Mouse (Mus musculus) heart, embryonic 12.5 days (tissue): ENCODE data around the gene Ak5. TPM values are rescaled to one million over a fixed set of nuclear protein-coding genes. Genes with fewer than 3 reads are reported as not detected.
"Not testable (repeated sequence)": the region's sequence is repeated elsewhere in the genome, so short reads cannot be mapped to it uniquely, and the experiment has no call there.

Source experiments
- ATAC-seq: fragments of 200-750 bp; cut with Nextera tagmentation; 2 replicates; pipeline ENCODE4 v1.8.0; 2017; ENCODE audit warnings: moderate TSS enrichment, moderate library complexity; ENCODE audit not compliant: insufficient number of reproducible peaks, low FRiP score
- H3K27ac ChIP-seq: fragments of 300-500 bp; sonication (generic); 2 replicates; pipeline ENCODE4 v1.5.1; 2016; ENCODE audit warnings: mild to moderate bottlenecking, moderate library complexity; ENCODE audit not compliant: poor library complexity, severe bottlenecking
- H3K27me3 ChIP-seq: fragments of 300-500 bp; sonication (generic); replicated peaks from 2 replicates; pipeline ENCODE4 v1.6.1; 2016; ENCODE audit warnings: mild to moderate bottlenecking, moderate library complexity
- H3K36me3 ChIP-seq: fragments of 300-500 bp; sonication (generic); 2 replicates; pipeline ENCODE4 v1.6.1; 2016; ENCODE audit warnings: mild to moderate bottlenecking, moderate library complexity
- H3K4me1 ChIP-seq: fragments of 300-500 bp; sonication (generic); replicated peaks from 2 replicates; pipeline ENCODE4 v1.6.1; 2016; ENCODE audit warnings: mild to moderate bottlenecking
- H3K4me2 ChIP-seq: fragments of 300-500 bp; sonication (generic); 2 replicates; pipeline ENCODE4 v1.6.1; 2016; ENCODE audit warnings: mild to moderate bottlenecking, moderate library complexity
- H3K4me3 ChIP-seq: fragments of 300-500 bp; sonication (generic); 2 replicates; pipeline ENCODE4 v1.5.1; 2016; ENCODE audit warnings: mild to moderate bottlenecking
- H3K9ac ChIP-seq: fragments of 300-500 bp; sonication (generic); 2 replicates; pipeline ENCODE4 v1.6.1; 2016; ENCODE audit warnings: mild to moderate bottlenecking, moderate library complexity
- H3K9me3 ChIP-seq: fragments of 300-500 bp; sonication (generic); replicated peaks from 2 replicates; pipeline ENCODE4 v1.6.1; 2016; ENCODE audit warnings: mild to moderate bottlenecking, moderate library complexity
- WGBS: fragments of 180-500 bp; shearing (Covaris S2); methylation state at CpG from one replicate; pipeline ENCODE4 v1.1.7; 2016; 5-methylcytosine and 5-hydroxymethylcytosine counted together
- polyA plus RNA-seq: library from polyadenylated mRNA; unstranded; fragments of >200 nt; fragmentation: Nextera tagmentation; extraction: Ambion mirVana; gene quantifications from 2 replicates; pipeline ENCODE4 v1.2.1, GENCODE M21; 2016

Gene Ak5
- polyA plus RNA-seq, 1 experiment from 2014 or later, result 1.6 TPM

- no peak for ATAC-seq
- H3K9ac ChIP-seq, result no peak overlapping the region
- 84% methylated on average over 10 of the region's 10 CpGs for WGBS
Measured at GRCm38 (mm10) chr3:152625061-152625820, 42.9 kb downstream of the Ak5 start.

GRCm38 (mm10) chr3:152620534-152620933 is 47.6 kb downstream of the Ak5 start:
- H3K4me1 ChIP-seq, result no peaks in the 10 kb centered on the region
- H3K27me3 ChIP-seq, result no peaks in the 10 kb centered on the region
- WGBS, result 65% methylated on average over 11 of the region's 11 CpGs
- H3K4me2 ChIP-seq, result no peak overlapping the region
- no peak for ATAC-seq
- no peaks in the 10 kb centered on the region for H3K9me3 ChIP-seq
- H3K9ac ChIP-seq, result no peak overlapping the region
- H3K36me3 ChIP-seq, result no peaks in the 10 kb centered on the region
- no peak overlapping the region for H3K4me3 ChIP-seq
- H3K27ac ChIP-seq, result no peak overlapping the region

More at GRCm38 (mm10) chr3:152625061-152625820, 42.9 kb downstream of the Ak5 start:
- Histone ChIP-seq H3K9me3 (no peaks in the 10 kb centered on the region), H3K27ac (no peak overlapping the region), H3K36me3 (no peaks in the 10 kb centered on the region), H3K27me3 (no peaks in the 10 kb centered on the region), H3K4me2 (no peak overlapping the region), H3K4me3 (no peak overlapping the region), H3K4me1 (no peaks in the 10 kb centered on the region)

DNA sequence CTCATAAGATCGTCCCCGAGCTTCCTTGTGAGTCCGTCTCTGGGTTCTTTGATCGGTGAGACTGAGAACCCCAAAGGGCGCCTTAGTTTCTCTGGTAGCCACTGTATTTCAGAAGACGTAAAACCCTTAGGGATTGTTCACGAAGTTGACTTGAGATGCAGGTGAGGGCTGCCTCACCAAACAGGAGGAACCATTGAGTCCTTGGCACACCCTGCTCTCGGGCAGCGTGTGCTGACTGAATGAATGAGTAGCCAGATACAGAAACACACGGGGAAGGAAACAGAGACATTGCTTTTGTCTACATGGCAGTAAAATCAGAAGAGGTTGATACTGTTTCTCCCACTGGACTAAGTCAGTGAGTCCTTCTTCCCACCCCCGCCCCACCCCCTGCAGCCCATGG is 48.1 kb downstream of the Ak5 start:
- WGBS, result 83% methylated on average over 11 of the region's 11 CpGs
- no peaks in the 10 kb centered on the region for H3K4me1 ChIP-seq

DNA sequence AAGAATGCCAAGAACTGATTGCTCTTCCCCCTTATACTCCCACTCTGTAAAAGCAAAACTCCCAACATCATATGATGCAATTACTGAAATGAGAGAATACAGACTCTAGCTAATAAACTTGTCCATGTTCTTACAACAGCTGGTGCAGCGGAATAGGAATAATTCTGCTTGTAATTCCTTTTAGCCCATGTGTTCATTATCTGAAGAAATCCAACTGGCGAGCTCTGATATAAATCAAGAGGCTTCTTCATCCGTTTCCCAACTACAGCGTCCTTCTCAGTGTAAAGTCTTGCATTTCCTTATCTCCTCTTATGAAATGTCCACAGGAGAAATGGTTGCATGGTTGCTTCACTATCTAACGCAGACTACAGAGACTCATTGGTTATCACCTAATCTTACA is 59.1 kb downstream of the Ak5 start:
- Histone ChIP-seq H3K36me3 (no peaks in the 10 kb centered on the region), H3K27ac (no peak overlapping the region), H3K4me2 (no peak overlapping the region), H3K4me3 (no peak overlapping the region), H3K27me3 (no peaks in the 10 kb centered on the region), H3K4me1 (no peaks in the 10 kb centered on the region), H3K9ac (no peak overlapping the region), H3K9me3 (no peaks in the 10 kb centered on the region)
- 82% methylated on average over 5 of the region's 5 CpGs for WGBS
- no peak for ATAC-seq

More for the DNA sequence above, 48.1 kb downstream of the Ak5 start:
- Histone ChIP-seq H3K9me3 (no peaks in the 10 kb centered on the region), H3K27ac (no peak overlapping the region), H3K27me3 (no peaks in the 10 kb centered on the region), H3K4me3 (no peak overlapping the region), H3K4me2 (no peak overlapping the region), H3K36me3 (no peaks in the 10 kb centered on the region), H3K9ac (no peak overlapping the region)
- no peak for ATAC-seq

DNA sequence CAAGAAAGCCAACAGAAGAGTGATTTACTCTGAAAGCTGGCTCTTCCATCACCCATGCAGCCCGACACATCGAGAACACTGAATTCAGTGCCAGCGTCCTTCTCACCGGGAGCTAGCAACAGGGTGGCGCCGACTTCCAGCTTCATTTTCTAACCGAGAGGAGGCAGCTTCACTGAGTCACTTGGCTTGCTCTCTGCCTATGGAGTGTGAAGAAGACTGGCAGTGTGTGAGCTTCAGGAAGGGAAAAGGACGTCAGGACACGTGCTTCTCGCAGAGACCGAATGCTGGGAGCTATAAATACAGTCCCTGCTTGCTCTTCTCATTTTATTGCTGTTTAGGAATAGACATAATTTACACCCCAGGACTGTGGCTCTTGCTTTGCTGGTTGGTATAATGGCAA is 62.3 kb downstream of the Ak5 start:
- Histone ChIP-seq H3K4me2 (no peak overlapping the region), H3K4me3 (no peak overlapping the region), H3K36me3 (no peaks in the 10 kb centered on the region), H3K27ac (no peak overlapping the region), H3K9me3 (no peaks in the 10 kb centered on the region), H3K4me1 (no peaks in the 10 kb centered on the region), H3K27me3 (no peaks in the 10 kb centered on the region), H3K9ac (no peak overlapping the region)
- ATAC-seq, result no peak
- WGBS, result 68% methylated on average over 11 of the region's 11 CpGs

DNA sequence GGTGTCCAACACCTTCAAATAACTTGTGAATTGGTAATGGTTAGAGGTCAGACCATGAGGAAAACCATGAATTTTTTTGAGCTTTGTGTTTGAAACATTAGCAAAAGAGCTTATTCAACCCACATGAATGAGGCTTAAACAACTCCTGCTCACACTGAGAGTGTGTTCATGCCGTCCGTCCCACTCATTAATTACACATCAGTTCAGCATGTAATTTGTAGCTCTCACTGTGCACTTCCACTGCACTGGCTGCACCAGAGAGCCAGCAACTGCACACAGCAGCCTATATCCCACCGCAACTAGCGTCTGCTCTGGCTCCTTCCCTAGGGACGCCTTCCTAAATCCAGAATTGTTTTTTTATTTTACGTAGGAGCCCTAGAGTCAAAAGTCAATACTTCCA is 68.5 kb downstream of the Ak5 start:
- no peaks in the 10 kb centered on the region for H3K4me1 ChIP-seq
- no peaks in the 10 kb centered on the region for H3K27me3 ChIP-seq
- no peaks in the 10 kb centered on the region for H3K9me3 ChIP-seq
- no peak overlapping the region for H3K9ac ChIP-seq
- no peak overlapping the region for H3K4me3 ChIP-seq
- WGBS, result 84% methylated on average over 6 of the region's 6 CpGs
- ATAC-seq, result no peak
- H3K36me3 ChIP-seq, result no peaks in the 10 kb centered on the region
- no peak overlapping the region for H3K27ac ChIP-seq
- H3K4me2 ChIP-seq, result no peak overlapping the region

- no peak overlapping the region for H3K4me3 ChIP-seq
- H3K9ac ChIP-seq, result no peak overlapping the region
- no peaks in the 10 kb centered on the region for H3K27me3 ChIP-seq
- H3K4me2 ChIP-seq, result no peak overlapping the region
- no peaks in the 10 kb centered on the region for H3K36me3 ChIP-seq
- 86% methylated on average over 7 of the region's 7 CpGs for WGBS
- ATAC-seq, result no peak
- no peaks in the 10 kb centered on the region for H3K4me1 ChIP-seq
- H3K9me3 ChIP-seq, result no peaks in the 10 kb centered on the region
- no peak overlapping the region for H3K27ac ChIP-seq
Measured at GRCm38 (mm10) chr3:152596406-152597050, 71.6 kb downstream of the Ak5 start.

GRCm38 (mm10) chr3:152592767-152593425 is 75.3 kb downstream of the Ak5 start:
- no peaks in the 10 kb centered on the region for H3K9me3 ChIP-seq
- no peak overlapping the region for H3K4me2 ChIP-seq
- no peak overlapping the region for H3K27ac ChIP-seq
- no peaks in the 10 kb centered on the region for H3K27me3 ChIP-seq
- no peak overlapping the region for H3K4me3 ChIP-seq
- no peak for ATAC-seq
- WGBS, result 63% methylated on average over 8 of the region's 8 CpGs
- no peak overlapping the region for H3K9ac ChIP-seq
- H3K36me3 ChIP-seq, result no peaks in the 10 kb centered on the region
- 0 out of 2 replicates have a peak, but pooled peaks cover 5% of the 10 kb centered on the region for H3K4me1 ChIP-seq

- Histone ChIP-seq H3K4me3 (no peak overlapping the region), H3K9ac (no peak overlapping the region), H3K27me3 (no peaks in the 10 kb centered on the region), H3K9me3 (no peaks in the 10 kb centered on the region), H3K4me2 (no peak overlapping the region), H3K36me3 (no peaks in the 10 kb centered on the region), H3K4me1 (0 out of 2 replicates have a peak, but pooled peaks cover 5% of the 10 kb centered on the region), H3K27ac (no peak overlapping the region)
- WGBS, result 35% methylated on average over 7 of the region's 7 CpGs
- ATAC-seq, result no peak
Measured at GRCm38 (mm10) chr3:152590491-152590890, 77.7 kb downstream of the Ak5 start.

GRCm38 (mm10) chr3:152589101-152589500 is 79.1 kb downstream of the Ak5 start:
- not testable (repeated sequence) for H3K9ac ChIP-seq, H3K27me3 ChIP-seq, H3K27ac ChIP-seq, H3K4me2 ChIP-seq, H3K4me1 ChIP-seq, H3K9me3 ChIP-seq, H3K36me3 ChIP-seq, H3K4me3 ChIP-seq, ATAC-seq
- WGBS, result 85% methylated on average over 3 of the region's 3 CpGs

DNA sequence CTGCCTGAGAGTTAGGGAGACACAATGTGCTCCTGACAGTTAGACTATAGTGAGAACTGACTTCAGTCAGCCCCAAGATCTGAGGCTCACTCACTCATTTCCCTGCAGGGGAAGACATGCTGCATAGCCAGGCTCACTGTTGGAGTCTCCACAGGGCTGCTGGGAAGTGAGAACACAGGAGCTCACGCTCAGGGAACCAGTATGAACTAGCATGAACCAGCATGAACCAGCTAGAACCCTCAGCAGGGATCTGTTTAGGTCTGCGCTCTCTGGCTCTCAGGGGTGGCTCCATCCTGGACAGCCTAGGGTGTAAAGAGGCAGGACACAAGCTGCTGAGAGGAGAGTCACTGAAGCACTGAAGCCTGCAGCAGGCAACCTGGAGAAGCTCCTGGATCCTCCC is 81.2 kb downstream of the Ak5 start:
- H3K4me2 ChIP-seq, result no peak overlapping the region
- H3K27ac ChIP-seq, result no peak overlapping the region
- 77% methylated on average over 2 of the region's 2 CpGs for WGBS
- ATAC-seq, result no peak
- no peaks in the 10 kb centered on the region for H3K27me3 ChIP-seq
- no peaks in the 10 kb centered on the region for H3K36me3 ChIP-seq
- H3K4me3 ChIP-seq, result no peak overlapping the region
- H3K4me1 ChIP-seq, result 0 out of 2 replicates have a peak, but pooled peaks cover 5% of the 10 kb centered on the region
- H3K9me3 ChIP-seq, result no peaks in the 10 kb centered on the region
- no peak overlapping the region for H3K9ac ChIP-seq
